Mouse (Mus musculus) heart, embryonic 15.5 days (tissue): Measurements from ENCODE around the gene Zbtb6. TPM values are rescaled to one million over a fixed set of nuclear protein-coding genes. Genes with fewer than 3 reads are reported as not detected.

Experiments
- ATAC-seq: fragments of 200-750 bp; cut with Nextera tagmentation; replicated peaks from 2 replicates; pipeline ENCODE4 v1.8.0; 2017; ENCODE audit warnings: low read depth, moderate TSS enrichment; ENCODE audit not compliant: insufficient number of reproducible peaks, insufficient read depth, low FRiP score
- H3K27ac ChIP-seq: fragments of 300-500 bp; sonication (generic); 2 replicates; pipeline ENCODE4 v1.5.1; 2015; ENCODE audit warnings: mild to moderate bottlenecking, inconsistent platforms
- H3K27me3 ChIP-seq: fragments of 300-500 bp; sonication (generic); 2 replicates; pipeline ENCODE4 v1.6.1; 2015; ENCODE audit warnings: inconsistent platforms
- H3K36me3 ChIP-seq: fragments of 300-500 bp; sonication (generic); 2 replicates; pipeline ENCODE4 v1.6.1; 2015; ENCODE audit warnings: mild to moderate bottlenecking, inconsistent platforms
- H3K4me1 ChIP-seq: fragments of 300-500 bp; sonication (generic); replicated peaks from 2 replicates; pipeline ENCODE4 v1.6.1; 2015; ENCODE audit warnings: inconsistent platforms
- H3K4me2 ChIP-seq: fragments of 300-500 bp; sonication (generic); 2 replicates; pipeline ENCODE4 v1.6.1; 2015; ENCODE audit warnings: inconsistent platforms, mild to moderate bottlenecking, moderate library complexity
- H3K4me3 ChIP-seq: fragments of 300-500 bp; sonication (generic); 2 replicates; pipeline ENCODE4 v1.5.1; 2015; ENCODE audit warnings: mild to moderate bottlenecking, inconsistent platforms
- H3K9ac ChIP-seq: fragments of 300-500 bp; sonication (generic); 2 replicates; pipeline ENCODE4 v1.6.1; 2015; ENCODE audit warnings: mild to moderate bottlenecking, inconsistent platforms
- H3K9me3 ChIP-seq: fragments of 300-500 bp; sonication (generic); replicated peaks from 2 replicates; pipeline ENCODE4 v1.6.1; 2016; ENCODE audit warnings: inconsistent platforms
- WGBS: fragments of 180-500 bp; shearing (Covaris S2); methylation state at CpG from one replicate; pipeline ENCODE4 v1.1.7; 2015; ENCODE audit warnings: mixed read lengths; 5-methylcytosine and 5-hydroxymethylcytosine counted together
- polyA plus RNA-seq: library from polyadenylated mRNA; unstranded; fragments of >200 nt; fragmentation: Nextera tagmentation; extraction: Ambion mirVana; gene quantifications from 2 replicates; pipeline ENCODE4 v1.2.1, GENCODE M21; 2015

Gene Zbtb6
- polyA plus RNA-seq, result 3.3 and 3.9 TPM in 2 replicates

DNA sequence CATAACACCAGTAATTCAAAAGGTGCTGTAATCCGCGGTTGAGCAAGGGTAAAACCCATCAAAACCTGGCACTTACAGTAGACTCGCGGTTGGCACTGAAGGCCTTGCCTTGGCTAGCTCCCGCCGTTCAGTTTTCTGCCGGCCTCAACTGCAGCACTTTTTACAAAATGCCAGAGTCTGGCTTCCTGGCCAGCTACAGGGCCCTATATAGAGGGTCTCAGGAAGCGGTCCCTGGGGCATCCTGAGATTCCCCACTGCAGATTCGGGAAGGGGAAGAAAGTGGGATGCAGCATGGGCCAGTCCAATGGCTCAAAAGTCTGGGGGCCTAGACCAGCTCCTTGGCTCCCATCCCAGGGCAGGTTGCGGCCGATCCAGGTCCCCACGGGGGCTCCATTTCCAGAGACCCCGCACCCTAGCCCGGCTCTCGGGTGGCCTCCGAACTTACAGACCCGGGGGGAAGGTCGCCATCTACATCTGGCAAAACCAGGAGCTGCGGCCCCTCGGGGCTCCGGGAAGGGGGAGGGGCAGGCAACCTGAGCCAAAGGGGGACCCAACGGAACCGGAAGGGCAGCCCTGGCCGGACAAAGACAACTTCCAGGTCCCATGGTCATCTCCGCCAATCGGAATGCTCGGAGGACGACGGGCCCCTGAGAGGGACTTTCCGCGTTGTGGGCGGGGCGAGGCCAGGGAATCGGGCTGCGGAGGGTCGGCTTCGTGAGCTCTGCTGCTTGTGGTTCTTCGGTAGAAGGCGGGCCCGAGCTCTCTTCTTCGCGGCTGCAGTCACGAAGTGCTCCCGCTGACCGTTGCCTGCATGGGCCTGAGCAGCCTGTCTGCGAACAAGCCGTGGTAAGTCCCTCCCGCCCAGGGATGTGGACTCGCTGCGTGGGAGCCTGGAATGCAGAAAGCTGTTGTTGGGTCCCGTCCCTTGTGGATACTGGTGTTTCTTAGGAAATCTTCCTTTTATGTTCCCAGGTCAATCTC, at the start of gene Zbtb6, which contains the start of the genes Zbtb26 and Rabgap1:
Gene Zbtb6, minus strand, starts transcription at position 561 of the 981 bp plus-strand sequence.
Gene Zbtb26, minus strand, starts transcription at position 525 of the 981 bp plus-strand sequence.
Gene Rabgap1, plus strand, starts transcription at position 669 of the 981 bp plus-strand sequence.
- H3K4me3 ChIP-seq, result peak within 1 kb of the TSS; percentile 77
- peak within 1 kb of the TSS; percentile 67 for H3K4me2 ChIP-seq
- H3K27me3 ChIP-seq, result no peaks in the 10 kb centered on the region
- under 1% methylated on average over 51 of the region's 51 CpGs for WGBS
- peak; percentile 99 for ATAC-seq
- no peaks in the 10 kb centered on the region for H3K9me3 ChIP-seq
- H3K9ac ChIP-seq, result peak within 1 kb of the TSS; percentile 91
- peak within 1 kb of the TSS; percentile 87 for H3K27ac ChIP-seq
- H3K4me1 ChIP-seq, result peaks cover 11% of the 10 kb centered on the region
- H3K36me3 ChIP-seq, result no peaks in the 10 kb centered on the region

DNA sequence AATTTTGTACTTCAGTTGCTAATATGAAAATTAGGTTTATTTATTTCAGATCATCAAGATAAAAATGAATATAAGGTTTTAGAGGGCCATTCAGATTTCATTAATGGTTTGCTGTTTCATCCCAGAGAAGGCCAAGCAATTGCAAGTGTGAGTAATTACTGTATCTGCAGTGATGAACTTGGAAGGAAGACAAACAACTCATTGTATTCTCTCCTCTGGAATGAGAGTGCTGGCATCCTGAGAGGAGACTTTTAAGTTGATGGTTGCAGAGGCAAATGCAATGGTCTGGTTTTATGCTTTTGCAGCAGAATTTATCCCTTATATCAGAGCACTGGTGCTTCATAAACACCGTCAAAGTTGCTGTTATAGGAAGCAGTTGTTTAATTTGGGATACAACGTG, 46.0 kb upstream of the Zbtb6 start:
- ATAC-seq, result no peak
- Histone ChIP-seq H3K4me2 (no peak overlapping the region), H3K27me3 (no peaks in the 10 kb centered on the region), H3K4me1 (no peaks in the 10 kb centered on the region), H3K9me3 (no peaks in the 10 kb centered on the region), H3K27ac (no peak overlapping the region), H3K4me3 (no peak overlapping the region), H3K36me3 (peaks cover 48% of the 10 kb centered on the region), H3K9ac (no peak overlapping the region)
- WGBS, result 92% methylated on average over 2 of the region's 2 CpGs

DNA sequence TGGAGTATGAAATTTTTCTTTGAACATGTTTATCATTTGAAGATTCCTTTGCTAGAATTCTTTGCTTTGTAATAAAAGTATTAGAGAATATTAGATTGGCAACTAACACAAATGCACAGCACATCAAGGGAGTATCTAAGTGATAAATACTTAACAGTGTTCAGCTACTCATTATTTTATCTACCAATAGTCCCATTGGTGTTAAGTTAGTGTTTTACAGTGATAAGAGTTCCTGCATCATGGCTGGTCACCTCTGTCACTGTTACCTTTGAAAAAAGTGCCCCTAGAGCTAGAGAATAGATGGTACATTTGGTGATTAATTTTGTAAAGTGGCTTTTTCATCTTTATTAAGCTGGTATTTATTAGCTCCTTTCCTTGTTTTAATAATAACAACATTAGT, 43.4 kb upstream of the Zbtb6 start:
- no peak for ATAC-seq
- H3K4me3 ChIP-seq, result no peak overlapping the region
- no peak overlapping the region for H3K27ac ChIP-seq
- H3K27me3 ChIP-seq, result no peaks in the 10 kb centered on the region
- peaks cover 40% of the 10 kb centered on the region for H3K36me3 ChIP-seq
- no peak overlapping the region for H3K9ac ChIP-seq
- no peak overlapping the region for H3K4me2 ChIP-seq
- no peaks in the 10 kb centered on the region for H3K4me1 ChIP-seq
- no peaks in the 10 kb centered on the region for H3K9me3 ChIP-seq

DNA sequence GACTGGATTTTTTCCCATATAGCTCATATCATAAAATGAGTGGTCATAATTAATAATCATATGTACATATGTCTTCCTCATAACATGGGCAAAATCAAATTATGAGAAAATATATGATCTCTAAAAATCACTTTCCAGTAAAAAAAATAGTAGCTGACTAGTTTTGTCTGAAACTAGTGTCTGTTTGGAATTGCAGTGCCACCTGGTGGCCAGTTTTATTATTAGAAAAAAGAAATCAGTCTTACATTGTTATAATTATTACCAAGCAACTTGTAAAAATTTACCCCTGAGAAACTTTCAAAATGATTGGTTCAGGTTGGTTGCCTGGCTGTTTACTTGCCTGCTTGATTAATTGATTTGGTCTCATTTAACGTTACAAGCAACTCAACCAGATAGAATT, 42.4 kb upstream of the Zbtb6 start:
- no peaks in the 10 kb centered on the region for H3K4me1 ChIP-seq
- H3K9me3 ChIP-seq, result no peaks in the 10 kb centered on the region
- H3K4me2 ChIP-seq, result no peak overlapping the region
- 90% methylated on average over 1 of the region's 1 CpGs for WGBS
- H3K4me3 ChIP-seq, result no peak overlapping the region
- H3K27ac ChIP-seq, result no peak overlapping the region
- peaks cover 40% of the 10 kb centered on the region for H3K36me3 ChIP-seq
- H3K27me3 ChIP-seq, result no peaks in the 10 kb centered on the region
- no peak for ATAC-seq
- no peak overlapping the region for H3K9ac ChIP-seq

DNA sequence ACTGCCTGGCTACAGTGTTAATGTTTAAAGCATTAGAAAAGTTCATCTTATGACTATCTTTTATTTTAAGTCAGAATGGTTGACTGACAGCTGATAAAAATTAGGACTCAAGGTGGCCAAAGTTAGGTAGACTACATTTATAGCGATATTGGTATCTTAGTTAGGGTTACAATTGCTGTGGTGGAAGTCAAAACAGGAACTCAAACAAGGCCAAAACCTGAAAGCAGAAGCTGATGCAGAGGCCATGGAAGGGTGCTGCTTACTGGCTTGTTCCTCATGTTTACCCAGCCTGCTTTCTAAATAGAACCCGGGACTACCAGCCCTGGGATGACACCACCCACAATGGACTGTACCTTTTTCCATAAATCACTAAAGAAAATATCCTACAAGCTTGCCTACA, 41.2 kb upstream of the Zbtb6 start:
- Histone ChIP-seq H3K9ac (no peak overlapping the region), H3K4me1 (no peaks in the 10 kb centered on the region), H3K27me3 (no peaks in the 10 kb centered on the region), H3K4me2 (no peak overlapping the region), H3K36me3 (peaks cover 28% of the 10 kb centered on the region; the same call in 1 of the 2 replicates), H3K9me3 (no peaks in the 10 kb centered on the region), H3K27ac (no peak overlapping the region), H3K4me3 (no peak overlapping the region)
- 89% methylated on average over 2 of the region's 2 CpGs for WGBS
- no peak for ATAC-seq

DNA sequence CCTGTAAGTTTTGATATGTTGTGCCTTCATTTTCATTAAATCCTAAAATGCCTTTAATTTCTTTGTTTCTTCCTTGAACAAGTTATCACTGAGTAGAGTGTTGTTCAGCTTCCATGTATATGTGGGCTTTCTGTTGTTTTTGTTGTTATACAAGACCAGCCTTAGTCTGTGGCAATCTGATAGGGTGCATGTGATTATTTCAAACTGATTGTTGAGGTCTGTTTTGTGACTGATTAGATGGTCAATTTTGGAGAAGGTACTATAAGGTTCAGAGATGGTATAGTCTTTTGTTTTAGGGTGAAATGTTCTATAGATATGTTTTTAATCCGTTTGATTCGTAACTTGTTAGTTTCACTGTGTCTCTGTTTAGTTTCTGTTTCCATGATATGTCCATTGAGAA, 37.1 kb upstream of the Zbtb6 start:
- Histone ChIP-seq H3K4me1 (no peaks in the 10 kb centered on the region), H3K4me2 (no peak overlapping the region), H3K9me3 (no peaks in the 10 kb centered on the region), H3K9ac (no peak overlapping the region), H3K4me3 (no peak overlapping the region), H3K27me3 (no peaks in the 10 kb centered on the region), H3K27ac (no peak overlapping the region), H3K36me3 (peaks cover 51% of the 10 kb centered on the region)
- WGBS, result 93% methylated on average over 2 of the region's 2 CpGs
- no peak for ATAC-seq

DNA sequence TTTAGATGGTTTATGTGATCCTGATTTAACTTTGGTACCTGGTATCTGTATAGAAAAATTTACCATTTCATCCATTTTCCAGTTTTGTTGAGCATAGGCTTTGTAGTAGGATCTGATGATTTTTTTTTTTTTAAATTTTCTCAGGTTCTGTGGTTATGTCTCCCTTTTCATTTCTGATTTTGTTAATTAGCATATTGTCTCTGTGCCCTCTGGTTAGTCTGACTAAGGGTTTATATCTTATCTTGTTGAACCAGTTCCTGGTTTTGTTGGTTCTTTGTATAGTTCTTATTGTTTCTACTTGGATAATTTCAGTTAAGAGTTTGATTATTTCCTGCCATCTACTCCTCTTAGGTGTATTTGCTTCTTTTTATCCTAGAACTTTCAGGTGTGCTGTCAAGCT, 36.6 kb upstream of the Zbtb6 start:
- no peaks in the 10 kb centered on the region for H3K9me3 ChIP-seq
- no peak overlapping the region for H3K9ac ChIP-seq
- H3K4me2 ChIP-seq, result no peak overlapping the region
- no peaks in the 10 kb centered on the region for H3K27me3 ChIP-seq
- peaks cover 47% of the 10 kb centered on the region for H3K36me3 ChIP-seq
- no peak overlapping the region for H3K4me3 ChIP-seq
- ATAC-seq, result no peak
- H3K4me1 ChIP-seq, result no peaks in the 10 kb centered on the region
- no peak overlapping the region for H3K27ac ChIP-seq

DNA sequence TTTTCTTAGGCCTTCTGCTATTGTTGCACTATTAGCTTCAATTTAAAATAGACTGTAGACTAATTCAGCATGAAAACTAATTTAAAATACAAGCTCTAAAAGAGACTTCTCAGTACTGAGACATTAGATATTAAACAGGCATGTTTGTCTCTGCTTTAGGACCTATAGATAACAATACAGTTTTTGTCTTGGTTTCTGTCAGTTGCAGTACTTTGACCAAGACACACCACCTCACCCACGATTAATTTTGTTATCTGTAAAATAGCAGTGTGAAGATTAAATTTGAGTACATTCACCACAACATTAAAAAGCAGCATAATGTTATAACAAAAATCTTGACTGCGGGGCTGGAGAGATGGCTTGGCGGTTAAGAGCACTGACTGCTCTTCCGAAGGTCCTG, 23.3 kb upstream of the Zbtb6 start:
- no peak for ATAC-seq
- H3K27me3 ChIP-seq, result no peaks in the 10 kb centered on the region
- H3K4me3 ChIP-seq, result no peak overlapping the region
- H3K4me2 ChIP-seq, result no peak overlapping the region
- H3K4me1 ChIP-seq, result no peaks in the 10 kb centered on the region
- H3K9ac ChIP-seq, result no peak overlapping the region
- peaks cover 12% of the 10 kb centered on the region; the same call in 1 of the 2 replicates for H3K36me3 ChIP-seq
- 88% methylated on average over 4 of the region's 4 CpGs for WGBS
- H3K9me3 ChIP-seq, result no peaks in the 10 kb centered on the region
- H3K27ac ChIP-seq, result no peak overlapping the region

DNA sequence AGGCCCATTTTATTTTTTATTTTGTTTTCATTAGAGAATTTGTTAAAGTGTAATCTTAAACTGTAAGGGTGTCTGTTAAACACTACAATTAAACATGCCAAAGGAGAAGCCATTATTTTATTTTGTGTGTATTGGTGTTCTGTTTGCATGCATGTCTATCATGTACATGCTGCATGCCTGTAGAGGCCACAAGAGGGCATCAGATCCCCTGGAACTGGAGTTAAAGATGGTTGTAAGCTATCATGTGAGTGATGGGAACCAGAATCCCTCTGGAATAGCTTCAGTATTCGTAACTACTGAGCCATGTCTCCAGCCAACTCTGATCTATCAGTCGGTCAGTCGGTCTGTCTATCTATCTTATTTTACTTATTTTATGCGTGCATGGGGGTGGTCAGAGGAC, 17.7 kb upstream of the Zbtb6 start:
- H3K27ac ChIP-seq, result no peak overlapping the region
- ATAC-seq, result no peak
- no peaks in the 10 kb centered on the region for H3K9me3 ChIP-seq
- H3K4me2 ChIP-seq, result no peak overlapping the region
- H3K27me3 ChIP-seq, result no peaks in the 10 kb centered on the region
- no peaks in the 10 kb centered on the region for H3K4me1 ChIP-seq
- no peaks in the 10 kb centered on the region for H3K36me3 ChIP-seq
- no peak overlapping the region for H3K9ac ChIP-seq
- WGBS, result 98% methylated on average over 4 of the region's 4 CpGs
- H3K4me3 ChIP-seq, result no peak overlapping the region

DNA sequence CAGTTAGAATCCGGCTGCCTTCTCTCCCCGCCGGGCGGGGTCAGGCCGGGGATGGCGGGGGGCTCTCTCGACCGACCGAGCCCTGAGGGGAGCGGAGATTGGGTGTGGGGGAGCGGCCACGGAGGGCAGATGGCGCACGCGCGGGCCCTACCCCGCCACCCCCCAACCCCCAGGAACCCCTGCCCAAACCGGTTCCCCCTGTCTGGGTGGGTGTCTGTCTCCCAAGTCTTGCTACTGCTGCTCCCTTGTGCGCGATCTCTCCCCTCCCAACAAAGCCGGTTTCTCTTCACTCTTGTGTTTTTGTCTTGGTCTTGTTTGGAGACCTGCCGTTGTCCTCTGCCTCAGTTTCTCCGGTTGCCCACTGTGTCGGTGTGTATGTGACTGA, 9.4 kb upstream of the Zbtb6 start:
- peak overlapping the region; percentile 97 for H3K9ac ChIP-seq
- no peaks in the 10 kb centered on the region for H3K9me3 ChIP-seq
- H3K36me3 ChIP-seq, result no peaks in the 10 kb centered on the region
- H3K4me1 ChIP-seq, result peaks cover 9% of the 10 kb centered on the region
- 0% methylated on average over 24 of the region's 24 CpGs for WGBS
- no peaks in the 10 kb centered on the region for H3K27me3 ChIP-seq
- H3K27ac ChIP-seq, result peak overlapping the region; percentile 84
- H3K4me3 ChIP-seq, result peak overlapping the region; percentile 94
- H3K4me2 ChIP-seq, result peak overlapping the region; percentile 72
- ATAC-seq, result peak; percentile 86

DNA sequence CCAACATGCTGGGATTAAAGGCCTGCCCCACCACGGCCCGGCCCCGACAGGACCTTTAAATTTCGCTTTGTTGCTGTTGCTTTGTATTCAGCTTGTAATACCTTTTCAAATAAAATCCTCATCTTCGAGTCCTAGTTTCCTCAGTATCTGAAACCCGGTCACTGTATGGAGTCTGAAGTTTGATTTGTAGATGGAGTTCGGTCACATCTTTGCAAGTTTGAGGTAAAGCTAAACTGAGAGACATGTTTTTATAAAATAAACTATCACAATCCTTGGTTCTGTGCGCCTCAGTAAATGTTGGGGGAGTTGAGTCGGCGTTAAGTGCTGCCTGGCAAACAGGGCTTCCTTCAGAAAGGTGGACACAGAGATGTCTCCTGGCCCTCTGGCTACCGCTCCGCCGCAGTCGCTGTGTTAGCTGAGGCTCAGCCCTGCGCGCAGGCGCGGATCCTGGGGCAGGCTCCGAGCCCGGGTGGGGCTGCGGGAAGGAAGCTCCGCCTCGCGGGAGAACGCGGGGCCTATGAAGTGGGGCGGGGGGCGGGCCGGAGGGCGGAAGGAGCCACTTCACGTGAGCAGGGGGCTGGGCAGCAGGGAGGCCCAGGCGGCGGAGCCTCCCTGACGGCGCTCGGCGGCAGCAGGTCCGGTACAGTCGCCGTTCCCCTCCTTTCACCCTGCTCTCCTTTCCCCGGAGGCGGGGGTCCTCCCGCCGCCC, 8.8 kb upstream of the Zbtb6 start:
- Histone ChIP-seq H3K27me3 (no peaks in the 10 kb centered on the region), H3K9me3 (no peaks in the 10 kb centered on the region), H3K4me1 (peaks cover 9% of the 10 kb centered on the region), H3K4me2 (peak overlapping the region; percentile 72), H3K4me3 (peak overlapping the region; percentile 94), H3K27ac (peak overlapping the region; percentile 84), H3K9ac (peak overlapping the region; percentile 97), H3K36me3 (no peaks in the 10 kb centered on the region)
- 8% methylated on average over 43 of the region's 44 CpGs for WGBS
- ATAC-seq, result peak; percentile 99
